Mouse (Mus musculus): ENCODE measurements around the gene Kif14. TPM values are rescaled to one million over a fixed set of nuclear protein-coding genes. Genes with fewer than 3 reads are reported as not detected.

Kif14 gene
- polyA plus RNA-seq (2016; fragmentation: Nextera tagmentation; extraction: Ambion mirVana), result 5.3 and 6.4 TPM in 2 replicates

- no peaks in the 10 kb centered on the region for H3K9me3 ChIP-seq (replicated peaks)
- peaks cover 11% of the 10 kb centered on the region; the same call in 1 of the 2 replicates for H3K36me3 ChIP-seq
- peak within 1 kb of the TSS; percentile 99 for H3K4me2 ChIP-seq (replicated peaks)
- WGBS, result under 1% methylated on average over 52 of the region's 52 CpGs
- H3K27ac ChIP-seq, result no peak within 1 kb of the TSS
- peak within 1 kb of the TSS; percentile 58 for H3K4me3 ChIP-seq
- H3K9ac ChIP-seq, result peak within 1 kb of the TSS; percentile 54
- H3K4me1 ChIP-seq, result peaks cover 17% of the 10 kb centered on the region
- H3K27me3 ChIP-seq, result no peaks in the 10 kb centered on the region
- peak; percentile 96 for ATAC-seq (ENCODE audit: low FRiP score)
These were observed at the start of gene Kif14 for GRCm38 (mm10) chr1:136466143-136466811. Kif14 (plus strand) TSS chr1:136466343.

GRCm38 (mm10) chr1:136418393-136418792, 47.8 kb upstream of the Kif14 start:
- WGBS, result 90% methylated on average over 6 of the region's 6 CpGs
- H3K9ac ChIP-seq, result no peak overlapping the region
- H3K4me3 ChIP-seq, result no peak overlapping the region
- peaks cover 10% of the 10 kb centered on the region for H3K4me1 ChIP-seq
- no peaks in the 10 kb centered on the region for H3K9me3 ChIP-seq (replicated peaks)
- ATAC-seq (ENCODE audit: low FRiP score), result no peak
- H3K27ac ChIP-seq, result no peak overlapping the region
- H3K27me3 ChIP-seq, result no peaks in the 10 kb centered on the region
- peaks cover 19% of the 10 kb centered on the region for H3K36me3 ChIP-seq
- H3K4me2 ChIP-seq (replicated peaks), result no peak overlapping the region

- Histone ChIP-seq H3K9ac (no peak overlapping the region), H3K36me3 (peaks cover 6% of the 10 kb centered on the region), H3K27ac (no peak overlapping the region), H3K4me1 (no peaks in the 10 kb centered on the region), H3K27me3 (no peaks in the 10 kb centered on the region), H3K4me3 (no peak overlapping the region), H3K9me3 (replicated peaks) (no peaks in the 10 kb centered on the region), H3K4me2 (replicated peaks) (no peak overlapping the region)
- WGBS, result 80% methylated on average over 11 of the region's 11 CpGs
- no peak for ATAC-seq (ENCODE audit: low FRiP score)
These were observed 38.8 kb upstream of the Kif14 start for GRCm38 (mm10) chr1:136427166-136427969.

- Histone ChIP-seq H3K4me2 (replicated peaks) (no peak overlapping the region), H3K27me3 (no peaks in the 10 kb centered on the region), H3K9ac (no peak overlapping the region), H3K4me1 (no peaks in the 10 kb centered on the region), H3K9me3 (replicated peaks) (no peaks in the 10 kb centered on the region), H3K36me3 (peaks cover 8% of the 10 kb centered on the region), H3K4me3 (no peak overlapping the region), H3K27ac (no peak overlapping the region)
- 89% methylated on average over 4 of the region's 4 CpGs for WGBS
- ATAC-seq (ENCODE audit: low FRiP score), result no peak
These were observed 37.2 kb upstream of the Kif14 start for GRCm38 (mm10) chr1:136428981-136429380.

GRCm38 (mm10) chr1:136430126-136430818, 35.9 kb upstream of the Kif14 start:
- no peak for ATAC-seq (ENCODE audit: low FRiP score)
- H3K4me1 ChIP-seq, result no peaks in the 10 kb centered on the region
- no peaks in the 10 kb centered on the region for H3K9me3 ChIP-seq (replicated peaks)
- H3K27me3 ChIP-seq, result no peaks in the 10 kb centered on the region
- H3K27ac ChIP-seq, result no peak overlapping the region
- WGBS, result 72% methylated on average over 7 of the region's 7 CpGs
- H3K36me3 ChIP-seq, result peaks cover 5% of the 10 kb centered on the region; the same call in 1 of the 2 replicates
- H3K4me2 ChIP-seq (replicated peaks), result no peak overlapping the region
- H3K9ac ChIP-seq, result no peak overlapping the region
- no peak overlapping the region for H3K4me3 ChIP-seq

GRCm38 (mm10) chr1:136440741-136441140, 25.4 kb upstream of the Kif14 start:
- Histone ChIP-seq H3K36me3 (peaks cover 12% of the 10 kb centered on the region; the same call in 1 of the 2 replicates), H3K27me3 (no peaks in the 10 kb centered on the region), H3K9me3 (replicated peaks) (no peaks in the 10 kb centered on the region), H3K9ac (no peak overlapping the region), H3K27ac (no peak overlapping the region), H3K4me2 (replicated peaks) (no peak overlapping the region), H3K4me1 (no peaks in the 10 kb centered on the region), H3K4me3 (no peak overlapping the region)
- WGBS, result 83% methylated on average over 7 of the region's 7 CpGs
- no peak for ATAC-seq (ENCODE audit: low FRiP score)

GRCm38 (mm10) chr1:136442809-136443208, 23.3 kb upstream of the Kif14 start:
- H3K36me3 ChIP-seq, result no peaks in the 10 kb centered on the region; the same call in 1 of the 2 replicates
- H3K27ac ChIP-seq, result no peak overlapping the region
- H3K4me2 ChIP-seq (replicated peaks), result no peak overlapping the region
- no peaks in the 10 kb centered on the region for H3K4me1 ChIP-seq
- WGBS, result 75% methylated on average over 9 of the region's 9 CpGs
- H3K4me3 ChIP-seq, result no peak overlapping the region
- H3K9ac ChIP-seq, result no peak overlapping the region
- no peaks in the 10 kb centered on the region for H3K27me3 ChIP-seq
- H3K9me3 ChIP-seq (replicated peaks), result no peaks in the 10 kb centered on the region
- no peak for ATAC-seq (ENCODE audit: low FRiP score)

- H3K4me1 ChIP-seq, result no peaks in the 10 kb centered on the region
- H3K4me2 ChIP-seq (replicated peaks), result no peak overlapping the region
- no peak overlapping the region for H3K4me3 ChIP-seq
- H3K9ac ChIP-seq, result no peak overlapping the region
- H3K36me3 ChIP-seq, result no peaks in the 10 kb centered on the region; the same call in 1 of the 2 replicates
- no peak overlapping the region for H3K27ac ChIP-seq
- ATAC-seq (ENCODE audit: low FRiP score), result no peak
- H3K9me3 ChIP-seq (replicated peaks), result no peaks in the 10 kb centered on the region
- no peaks in the 10 kb centered on the region for H3K27me3 ChIP-seq
- WGBS, result 84% methylated on average over 12 of the region's 12 CpGs
These were observed 21.4 kb upstream of the Kif14 start for GRCm38 (mm10) chr1:136444555-136445255.

GRCm38 (mm10) chr1:136446933-136447332, 19.2 kb upstream of the Kif14 start:
- 71% methylated on average over 10 of the region's 10 CpGs for WGBS
- Histone ChIP-seq H3K27me3 (no peaks in the 10 kb centered on the region), H3K4me1 (no peaks in the 10 kb centered on the region), H3K4me3 (no peak overlapping the region), H3K9ac (no peak overlapping the region), H3K27ac (no peak overlapping the region), H3K36me3 (no peaks in the 10 kb centered on the region), H3K9me3 (replicated peaks) (no peaks in the 10 kb centered on the region), H3K4me2 (replicated peaks) (no peak overlapping the region)
- no peak for ATAC-seq (ENCODE audit: low FRiP score)

GRCm38 (mm10) chr1:136447338-136447737, 18.8 kb upstream of the Kif14 start:
- no peak for ATAC-seq (ENCODE audit: low FRiP score)
- Histone ChIP-seq H3K9ac (no peak overlapping the region), H3K9me3 (replicated peaks) (no peaks in the 10 kb centered on the region), H3K27me3 (no peaks in the 10 kb centered on the region), H3K4me1 (0 out of 2 replicates have a peak, but pooled peaks cover 2% of the 10 kb centered on the region), H3K27ac (no peak overlapping the region), H3K36me3 (no peaks in the 10 kb centered on the region), H3K4me2 (replicated peaks) (no peak overlapping the region), H3K4me3 (no peak overlapping the region)
- WGBS, result 79% methylated on average over 4 of the region's 4 CpGs

- no peak overlapping the region for H3K9ac ChIP-seq
- H3K4me2 ChIP-seq (replicated peaks), result no peak overlapping the region
- no peak overlapping the region for H3K27ac ChIP-seq
- H3K9me3 ChIP-seq (replicated peaks), result no peaks in the 10 kb centered on the region
- no peaks in the 10 kb centered on the region for H3K27me3 ChIP-seq
- ATAC-seq (ENCODE audit: low FRiP score), result no peak
- H3K4me1 ChIP-seq, result 0 out of 2 replicates have a peak, but pooled peaks cover 4% of the 10 kb centered on the region
- no peak overlapping the region for H3K4me3 ChIP-seq
- no peaks in the 10 kb centered on the region for H3K36me3 ChIP-seq
- WGBS, result 92% methylated on average over 6 of the region's 6 CpGs
These were observed 16.6 kb upstream of the Kif14 start for GRCm38 (mm10) chr1:136449541-136449940.

- 82% methylated on average over 5 of the region's 5 CpGs for whole genome bisulfite sequencing
- Histone ChIP-seq H3K27ac (no peak overlapping the region), H3K4me1 (0 out of 2 replicates have a peak, but pooled peaks cover 4% of the 10 kb centered on the region), H3K36me3 (no peaks in the 10 kb centered on the region), H3K27me3 (no peaks in the 10 kb centered on the region), H3K9ac (no peak overlapping the region), H3K4me3 (no peak overlapping the region), H3K4me2 (replicated peaks) (no peak overlapping the region), H3K9me3 (replicated peaks) (no peaks in the 10 kb centered on the region)
- no peak for ATAC-seq (ENCODE audit: low FRiP score)
These were observed 15.9 kb upstream of the Kif14 start for GRCm38 (mm10) chr1:136450206-136450605.

All from hindbrain, embryonic 12.5 days (tissue).